Mouse (Mus musculus) thymus, postnatal 10 days (tissue): ENCODE measurements at regions not wholly inside any gene's neighbourhood (a gene's known extent, or its start where the extent isn't known, plus 50 kb on each side); places are given as distances from the start of the nearest gene placed in this dataset.
"Not testable (repeated sequence)": the region's sequence is repeated elsewhere in the genome, so short reads cannot be mapped to it uniquely, and the experiment has no call there.

Experiments
- DNase-seq, 2 experiments: peaks; one replicate each; pipeline ENCODE4 v3.0.0; 2021; ENCODE audit warnings: low spot score in 2 of 2

DNA sequence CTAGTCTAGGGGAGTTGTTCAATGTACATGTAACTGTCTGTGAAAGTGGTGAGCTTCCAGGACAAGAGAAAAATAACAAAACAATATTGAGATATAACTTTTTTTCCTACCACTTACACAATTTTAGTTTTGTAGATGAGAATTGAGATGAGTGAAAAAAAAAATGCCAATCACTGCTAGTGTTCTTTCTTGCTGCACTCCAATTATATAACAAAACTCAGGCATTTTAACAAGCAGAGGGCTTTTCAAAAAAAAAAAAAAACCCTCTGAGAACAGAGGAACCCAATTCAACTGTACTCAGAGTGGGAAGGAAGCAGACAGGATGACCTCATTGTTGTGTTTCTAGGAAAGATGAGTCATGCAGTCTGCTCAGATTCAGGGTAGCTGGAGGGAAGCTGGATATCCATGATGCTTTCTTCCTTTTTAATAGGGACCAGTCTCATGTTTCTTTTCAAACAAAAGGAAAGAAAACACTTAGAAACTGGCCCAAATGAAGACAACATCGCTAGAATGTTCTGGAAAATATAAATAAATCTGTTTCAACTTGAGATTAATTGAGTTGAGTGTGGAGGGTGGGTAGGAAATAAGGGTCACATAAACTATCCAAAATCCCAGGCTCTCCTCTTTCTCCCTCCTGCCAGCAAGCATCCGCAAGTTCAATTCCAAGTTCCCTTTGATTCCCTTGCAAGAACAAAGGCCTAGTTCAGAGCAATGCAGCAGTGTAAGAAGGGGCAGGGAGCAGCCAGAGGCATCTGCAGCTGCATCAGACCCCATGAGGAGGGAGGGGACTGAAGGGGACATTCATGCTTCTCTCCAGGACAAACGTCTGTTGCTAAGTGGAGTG is 250.6 kb downstream of the Trib2 start:
- no peak for DNase-seq

DNA sequence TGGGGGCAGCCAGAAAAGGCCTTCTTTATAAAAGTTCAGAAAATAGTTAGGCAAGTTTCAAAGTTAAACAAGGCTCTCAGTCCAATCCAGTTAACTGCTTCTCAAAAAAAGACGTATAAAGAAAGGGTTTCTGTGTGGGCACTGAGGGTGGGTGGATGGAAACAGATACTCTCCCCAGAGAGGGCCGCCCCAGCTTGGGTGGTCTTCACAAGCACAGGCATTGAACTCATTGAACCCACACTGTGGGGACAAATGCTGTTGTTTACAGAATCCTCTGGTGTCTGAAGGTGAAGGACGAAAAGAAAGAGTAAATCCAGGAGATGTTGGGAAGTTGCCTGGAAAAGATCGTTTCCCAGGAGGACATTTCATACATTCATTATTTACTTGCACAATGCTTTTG is 253.9 kb downstream of the Trib2 start:
- no peak for DNase-seq

DNA sequence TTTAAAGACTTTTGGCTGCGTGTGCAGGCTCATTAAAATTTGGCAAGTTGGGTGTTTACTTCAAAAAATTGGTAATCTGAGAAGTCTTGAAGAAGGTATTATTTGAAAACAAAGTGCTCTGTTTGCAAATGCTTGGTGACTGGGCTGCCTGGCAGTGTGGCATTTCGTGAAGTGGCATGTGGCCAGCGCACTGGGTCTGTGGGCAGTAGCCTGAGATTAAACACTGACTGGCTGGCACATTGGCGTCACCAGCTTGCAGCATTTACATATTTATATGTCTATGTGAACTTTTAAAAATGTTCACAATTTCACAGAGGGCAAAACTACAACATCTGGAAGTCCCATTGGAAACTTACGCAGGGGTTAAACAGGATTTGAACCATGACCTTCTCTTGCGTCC is 261.3 kb downstream of the Trib2 start:
- no peak for DNase-seq

DNA sequence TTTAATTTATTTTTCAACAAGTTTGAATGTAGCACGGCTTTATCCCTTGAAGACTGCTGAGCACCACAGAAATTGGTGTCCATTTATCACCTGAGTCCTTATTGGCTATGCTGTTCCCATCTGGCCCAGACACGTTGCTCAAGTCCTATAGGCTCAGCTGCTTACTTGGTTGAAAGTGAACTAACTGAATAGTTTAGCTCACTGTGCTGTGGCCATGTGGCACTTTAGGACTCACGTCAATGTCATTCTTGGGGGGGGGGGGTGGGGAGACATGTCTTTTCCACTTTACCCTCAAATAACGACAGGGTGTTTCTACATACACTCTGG is 263.1 kb downstream of the Trib2 start:
- DNase-seq: no peak

GRCm38 (mm10) chr12:15552979-15553680 is 263.6 kb downstream of the Trib2 start:
- DNase-seq: no peak

DNA sequence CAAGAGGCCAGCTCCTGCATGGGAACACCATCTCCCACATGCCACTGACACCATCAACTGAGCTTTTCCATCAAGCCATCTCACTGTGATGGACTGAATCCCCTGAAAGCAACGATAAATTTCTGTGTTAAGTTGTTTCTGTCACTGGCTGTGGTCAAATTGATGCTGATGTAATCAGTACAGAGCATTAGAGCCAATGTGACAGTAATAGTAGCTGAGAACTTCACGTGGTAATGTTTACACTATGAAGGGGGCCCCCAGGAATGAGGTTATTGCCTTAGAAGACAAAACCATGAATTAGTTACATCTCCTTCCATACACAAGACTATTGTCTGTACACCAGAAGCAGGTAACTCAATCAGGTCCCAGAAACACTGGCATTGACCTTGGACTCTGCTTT is 264.5 kb downstream of the Trib2 start:
- no peak for DNase-seq

- DNase-seq: no peak
These were observed 265.3 kb downstream of the Trib2 start for GRCm38 (mm10) chr12:15551281-15551900.

GRCm38 (mm10) chr12:15544351-15544750 is 272.4 kb downstream of the Trib2 start:
- no peak for DNase-seq

GRCm38 (mm10) chr12:15542486-15542885 is 274.2 kb downstream of the Trib2 start:
- DNase-seq: no peak

- DNase-seq: no peak
These were observed 279.8 kb downstream of the Trib2 start for GRCm38 (mm10) chr12:15536852-15537368.

DNA sequence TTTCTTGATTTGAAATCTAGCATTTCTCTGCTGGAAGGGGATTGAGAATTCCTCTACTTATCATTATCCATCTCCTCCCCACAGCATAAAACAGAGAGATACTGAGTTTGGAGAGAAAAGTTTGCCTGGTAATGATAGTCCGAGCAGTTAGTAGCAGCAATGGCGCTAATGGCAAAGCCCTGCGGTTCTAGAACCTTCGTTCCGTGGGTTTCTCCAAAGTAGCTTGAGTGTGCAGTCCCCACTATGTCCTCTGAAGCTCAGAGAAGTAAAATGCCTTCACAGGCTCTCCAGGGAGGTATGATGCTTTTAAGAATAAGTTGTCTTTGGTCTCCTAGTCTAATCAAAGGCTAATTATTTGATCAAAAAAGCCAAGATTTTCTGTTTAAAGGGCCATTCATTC is 280.5 kb downstream of the Trib2 start:
- no peak for DNase-seq

DNA sequence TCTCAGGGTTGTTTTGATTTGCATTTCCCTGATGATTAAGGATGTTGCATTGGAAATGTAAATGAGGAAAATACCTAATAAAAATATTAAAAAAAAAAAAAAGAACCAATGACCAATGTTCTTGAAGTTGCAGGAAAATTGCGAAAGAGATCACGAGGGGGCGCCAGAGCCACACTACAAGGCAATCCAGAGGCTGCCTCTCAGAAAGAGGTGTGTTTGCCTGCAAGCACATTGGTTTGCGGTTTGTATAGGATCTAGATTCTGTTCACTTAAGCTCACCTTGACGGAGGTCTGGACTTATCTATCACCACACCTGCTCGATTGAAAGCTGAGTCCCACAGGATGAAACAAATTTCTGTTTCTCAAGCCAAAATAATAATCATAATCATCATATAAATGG is 280.9 kb downstream of the Trib2 start:
- DNase-seq: peak; percentile 56 to 75

- DNase-seq: no peak
These were observed 295.8 kb downstream of the Trib2 start for GRCm38 (mm10) chr12:15520783-15521407.

GRCm38 (mm10) chr12:15511994-15512393 is 304.7 kb downstream of the Trib2 start:
- no peak for DNase-seq

GRCm38 (mm10) chr12:15507576-15507975 is 309.1 kb downstream of the Trib2 start:
- DNase-seq: no peak

DNA sequence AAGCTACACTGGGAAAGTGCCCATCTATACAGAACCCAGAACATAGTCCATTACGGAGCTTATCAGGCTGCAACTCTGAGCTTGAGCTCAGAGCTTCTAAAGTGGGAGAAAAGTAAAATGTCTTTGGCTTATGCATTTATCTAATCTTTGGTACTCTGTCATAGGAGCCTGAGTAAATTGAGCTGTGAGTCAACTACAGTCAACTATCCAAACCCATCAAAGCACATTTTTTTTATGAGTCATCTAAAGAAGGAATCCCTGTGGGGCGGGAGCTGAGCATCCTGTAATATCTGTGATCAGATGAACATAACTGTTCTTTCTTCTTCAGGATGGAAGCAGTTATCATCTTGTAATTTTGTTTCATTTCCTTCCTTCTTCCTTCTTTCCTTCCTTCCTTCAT is 323.1 kb downstream of the Trib2 start:
- no peak for DNase-seq

- DNase-seq: no peak
These were observed 344.0 kb downstream of the Trib2 start for GRCm38 (mm10) chr12:15472741-15473140.

DNA sequence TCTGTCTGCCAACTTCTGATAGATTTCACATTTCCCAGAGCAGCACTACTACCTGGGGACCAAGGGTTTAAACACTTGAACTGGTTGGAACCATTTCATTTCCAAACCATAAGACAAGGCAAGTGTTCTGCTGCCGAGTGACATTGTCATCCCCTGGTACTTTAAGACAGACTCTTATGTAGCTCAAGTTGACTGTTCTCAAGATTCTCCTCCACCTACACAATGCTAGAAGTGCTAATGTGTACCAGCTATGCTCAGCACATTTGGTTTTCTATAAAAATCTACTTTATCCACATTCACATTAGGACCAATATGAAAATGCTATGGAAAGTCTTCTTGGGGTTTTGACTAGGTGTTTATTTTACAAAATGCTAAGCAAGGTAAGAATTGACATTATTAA is 357.3 kb downstream of the Trib2 start:
- no peak for DNase-seq

DNA sequence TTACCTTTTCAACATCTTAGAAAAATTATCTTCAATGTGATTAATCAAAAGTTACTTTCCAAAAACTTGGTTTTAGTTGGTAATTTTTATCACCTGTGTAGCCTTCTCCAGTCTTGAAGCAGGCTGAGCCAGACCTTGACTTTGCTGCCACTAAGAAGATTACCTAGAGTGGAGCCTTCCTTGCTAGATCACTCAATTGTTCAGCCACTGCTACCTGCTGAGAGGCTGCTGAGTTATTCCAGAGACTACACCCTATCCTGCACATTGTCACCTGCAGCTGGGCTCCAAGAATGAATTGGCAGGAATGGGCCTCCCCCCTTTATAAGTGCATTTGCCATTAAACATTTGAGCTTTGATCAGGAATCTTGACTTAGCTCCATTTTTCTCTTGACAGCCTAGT is 360.4 kb downstream of the Trib2 start:
- not testable (repeated sequence) for DNase-seq

DNA sequence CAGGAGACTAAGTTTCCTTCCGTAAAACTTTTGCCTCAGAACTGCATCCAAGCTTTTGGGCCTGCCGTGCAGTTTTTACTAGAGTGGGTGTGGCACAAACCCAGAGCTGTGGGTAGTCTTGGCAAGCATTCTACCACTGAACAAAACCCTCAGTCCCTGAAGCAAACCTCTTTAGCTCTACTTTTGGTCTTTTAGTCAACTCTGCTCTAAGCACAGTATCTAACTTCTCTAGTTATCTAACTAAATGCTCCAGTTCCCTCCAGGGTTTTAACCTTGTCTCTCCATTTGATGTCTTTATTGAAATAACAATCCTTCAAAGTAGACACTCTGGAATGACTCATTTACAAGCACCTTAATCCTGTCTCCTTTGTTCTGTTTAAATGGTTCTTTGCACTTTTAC is 361.0 kb downstream of the Trib2 start:
- DNase-seq: no peak

GRCm38 (mm10) chr12:15449484-15449883 is 367.2 kb downstream of the Trib2 start:
- DNase-seq: no peak

- no peak for DNase-seq
These were observed 400.4 kb downstream of the Trib2 start for GRCm38 (mm10) chr12:15416180-15416766.
